Mouse (Mus musculus) c-Kit-positive CD71-positive TER-119-positive erythroid progenitor cells, embryonic 14.5 days (primary cell): ENCODE measurements around the gene Casq1.

Source experiments
- DNase-seq: peaks from one replicate; pipeline ENCODE4 v3.0.0-alpha.2; 2013; ENCODE audit warnings: low spot score

Casq1 gene

GRCm38 (mm10) chr1:172180881-172181280 is 38.8 kb downstream of the Casq1 start:
- DNase-seq: no peak

GRCm38 (mm10) chr1:172179102-172179501 is 40.6 kb downstream of the Casq1 start:
- DNase-seq: no peak

GRCm38 (mm10) chr1:172177791-172178190 is 41.9 kb downstream of the Casq1 start:
- no peak for DNase-seq

GRCm38 (mm10) chr1:172173181-172173580 is 46.5 kb downstream of the Casq1 start:
- DNase-seq: no peak

GRCm38 (mm10) chr1:172172381-172172780 is 47.3 kb downstream of the Casq1 start:
- no peak for DNase-seq

GRCm38 (mm10) chr1:172169809-172170208 is 49.9 kb downstream of the Casq1 start:
- no peak for DNase-seq

GRCm38 (mm10) chr1:172167911-172168310 is 51.8 kb downstream of the Casq1 start:
- no peak for DNase-seq

- no peak for DNase-seq
Measured at GRCm38 (mm10) chr1:172162959-172163358, 56.7 kb downstream of the Casq1 start.

- DNase-seq: no peak
Measured at GRCm38 (mm10) chr1:172162009-172162408, 57.7 kb downstream of the Casq1 start.

GRCm38 (mm10) chr1:172160508-172160907 is 59.2 kb downstream of the Casq1 start:
- no peak for DNase-seq

- DNase-seq: no peak
Measured at GRCm38 (mm10) chr1:172159970-172160369, 59.7 kb downstream of the Casq1 start.
